Mouse (Mus musculus): ENCODE results near the gene Rps15. TPM values are rescaled to one million over a fixed set of nuclear protein-coding genes. Genes with fewer than 3 reads are reported as not detected.

The Rps15 gene
- polyA plus RNA-seq, 2 experiments: 1,173 to 3,829 TPM

- H3K4me1 ChIP-seq (ENCODE audit: control insufficient read depth, insufficient read depth, low read length): peaks cover 16% of the 10 kb centered on the region
- ATAC-seq (ENCODE audit: low FRiP score, low read depth): no peak
These were observed 49.4 kb downstream of the Rps15 start for GRCm38 (mm10) chr10:80341491-80342304.

GRCm38 (mm10) chr10:80342305-80342748 is 50.1 kb downstream of the Rps15 start:
- under 1% methylated on average over 26 of the region's 26 CpGs for WGBS
- ATAC-seq (ENCODE audit: low FRiP score, low read depth) (no peak), DNase-seq (ENCODE audit: low spot score) (no peak)
- Histone ChIP-seq H3K4me3 (replicated peaks; ENCODE audit: low read length) (peak overlapping the region; percentile 34), H3K4me2 (replicated peaks; ENCODE audit: low read depth, low read length, severe bottlenecking) (peak overlapping the region; percentile 49), H3K9me3 (ENCODE audit: control insufficient read depth, low read length) (no peaks in the 10 kb centered on the region), H3K27me3 (ENCODE audit: control insufficient read depth, insufficient read depth, low read length) (peaks cover 71% of the 10 kb centered on the region), H3K27ac (replicated peaks; ENCODE audit: low read depth, low read length) (no peak overlapping the region), H3K36me3 (ENCODE audit: control insufficient read depth, insufficient read depth, low read length) (no peaks in the 10 kb centered on the region), H3K4me1 (ENCODE audit: control insufficient read depth, insufficient read depth, low read length) (peaks cover 16% of the 10 kb centered on the region), H3K9ac (ENCODE audit: low read depth, low read length, severe bottlenecking) (peak overlapping the region; percentile 36; the same call in 1 of the 2 replicates)
- no peak for TF ChIP-seq POLR2A (IDR thresholded peaks at IDR 0.05; ENCODE audit: borderline replicate concordance, extremely low read depth, insufficient read depth, insufficient read length)

More at GRCm38 (mm10) chr10:80341491-80342304, 49.4 kb downstream of the Rps15 start:
- Histone ChIP-seq H3K27me3 (ENCODE audit: control insufficient read depth, insufficient read depth, low read length) (peaks cover 65% of the 10 kb centered on the region), H3K27ac (replicated peaks; ENCODE audit: low read depth, low read length) (no peak overlapping the region), H3K9ac (ENCODE audit: low read depth, low read length, severe bottlenecking) (no peak overlapping the region), H3K36me3 (ENCODE audit: control insufficient read depth, insufficient read depth, low read length) (no peaks in the 10 kb centered on the region), H3K4me3 (replicated peaks; ENCODE audit: low read length) (peak overlapping the region; percentile 34), H3K4me2 (replicated peaks; ENCODE audit: low read depth, low read length, severe bottlenecking) (peak overlapping the region; percentile 49), H3K9me3 (ENCODE audit: control insufficient read depth, low read length) (no peaks in the 10 kb centered on the region)
- WGBS: 4% methylated on average over 33 of the region's 47 CpGs
- no peak for DNase-seq (ENCODE audit: low spot score)
- TF ChIP-seq POLR2A (IDR thresholded peaks at IDR 0.05; ENCODE audit: borderline replicate concordance, extremely low read depth, insufficient read depth, insufficient read length): no peak

DNA sequence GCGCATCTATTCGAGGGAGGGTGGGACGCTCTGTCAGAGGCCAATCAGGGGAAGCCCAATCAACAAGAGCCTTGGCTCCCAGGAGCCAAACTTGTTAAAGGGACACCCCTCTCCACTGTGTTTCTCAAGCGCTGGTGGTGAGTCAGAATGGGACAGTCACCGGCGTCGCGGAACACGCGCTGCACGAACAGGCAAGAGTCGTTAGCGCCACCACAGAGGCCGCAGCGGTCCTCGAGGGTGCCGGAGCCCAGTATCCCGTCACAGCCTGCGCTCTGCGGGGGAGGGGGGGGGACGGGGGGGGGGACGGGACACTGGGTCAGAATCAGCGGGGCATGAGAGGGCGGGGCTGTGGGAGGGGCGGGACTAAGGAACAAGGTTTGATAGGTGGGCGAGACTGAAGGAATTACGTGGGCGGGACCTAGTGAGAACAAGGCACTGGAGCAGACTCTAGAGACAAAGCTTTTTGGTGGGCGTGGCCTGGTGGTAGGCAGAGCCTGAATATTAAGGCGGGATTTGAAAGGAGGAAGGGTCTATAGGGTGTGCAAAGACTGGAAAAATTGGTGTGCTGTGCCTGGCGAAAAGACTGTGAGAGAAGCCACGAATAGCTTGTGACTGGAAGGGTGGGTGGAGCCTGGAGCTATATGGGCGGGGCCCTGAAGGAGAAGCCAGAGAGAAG is 50.6 kb downstream of the Rps15 start:
- peak overlapping the region; percentile 36; the same call in 1 of the 2 replicates for H3K9ac ChIP-seq (ENCODE audit: low read depth, low read length, severe bottlenecking)
- H3K4me2 ChIP-seq (replicated peaks; ENCODE audit: low read depth, low read length, severe bottlenecking): peak overlapping the region; percentile 49
- H3K27ac ChIP-seq (replicated peaks; ENCODE audit: low read depth, low read length): no peak overlapping the region
- H3K36me3 ChIP-seq (ENCODE audit: control insufficient read depth, insufficient read depth, low read length): no peaks in the 10 kb centered on the region
- under 1% methylated on average over 30 of the region's 33 CpGs for WGBS
- peaks cover 77% of the 10 kb centered on the region for H3K27me3 ChIP-seq (ENCODE audit: control insufficient read depth, insufficient read depth, low read length)
- peak overlapping the region; percentile 34 for H3K4me3 ChIP-seq (replicated peaks; ENCODE audit: low read length)
- DNase-seq (ENCODE audit: low spot score) (peak; percentile 89), ATAC-seq (ENCODE audit: low FRiP score, low read depth) (peak; percentile 69)
- H3K9me3 ChIP-seq (ENCODE audit: control insufficient read depth, low read length): no peaks in the 10 kb centered on the region
- TF ChIP-seq POLR2A (IDR thresholded peaks at IDR 0.05; ENCODE audit: borderline replicate concordance, extremely low read depth, insufficient read depth, insufficient read length): no peak
- H3K4me1 ChIP-seq (ENCODE audit: control insufficient read depth, insufficient read depth, low read length): peaks cover 16% of the 10 kb centered on the region

GRCm38 (mm10) chr10:80343425-80343895 is 51.2 kb downstream of the Rps15 start:
- Histone ChIP-seq H3K27ac (replicated peaks; ENCODE audit: low read depth, low read length) (no peak overlapping the region), H3K4me3 (replicated peaks; ENCODE audit: low read length) (peak overlapping the region; percentile 34)
- TF ChIP-seq POLR2A (IDR thresholded peaks at IDR 0.05; ENCODE audit: borderline replicate concordance, extremely low read depth, insufficient read depth, insufficient read length): no peak

More at GRCm38 (mm10) chr10:80343425-80343895, 51.2 kb downstream of the Rps15 start:
- Histone ChIP-seq H3K9ac (ENCODE audit: low read depth, low read length, severe bottlenecking) (0 out of 2 replicates have a peak overlapping the region, but pooled peaks have one; percentile 2), H3K4me1 (ENCODE audit: control insufficient read depth, insufficient read depth, low read length) (peaks cover 20% of the 10 kb centered on the region), H3K36me3 (ENCODE audit: control insufficient read depth, insufficient read depth, low read length) (no peaks in the 10 kb centered on the region), H3K9me3 (ENCODE audit: control insufficient read depth, low read length) (no peaks in the 10 kb centered on the region), H3K27me3 (ENCODE audit: control insufficient read depth, insufficient read depth, low read length) (peaks cover 82% of the 10 kb centered on the region), H3K4me2 (replicated peaks; ENCODE audit: low read depth, low read length, severe bottlenecking) (peak overlapping the region; percentile 49)
- ATAC-seq (ENCODE audit: low FRiP score, low read depth): no peak
- DNase-seq (ENCODE audit: low spot score): no peak
- 20% methylated on average over 13 of the region's 13 CpGs for WGBS

Small RNA genes within 50 kb of the gene (microRNA-seq; reads per million reads assigned to microRNA genes)
- gene Mir6911: not detected

Other genes starting within 250 kb of the Rps15 start
- gene Gpx4, start 245.3 kb upstream of the Rps15 start, polyA plus RNA-seq (2012; rRNA removed): 372 and 379 TPM in 2 replicates
- 466 and 493 TPM in 2 replicates for gene Gpx4, start 245.3 kb upstream of the Rps15 start, polyA plus RNA-seq (2014; fragmentation: Nextera tagmentation; extraction: Ambion mirVana)
- 24.9 and 29.5 TPM in 2 replicates for gene Sbno2, start 186.9 kb upstream of the Rps15 start, polyA plus RNA-seq (2012; rRNA removed)
- 15.3 and 16.8 TPM in 2 replicates for gene Sbno2, start 186.9 kb upstream of the Rps15 start, polyA plus RNA-seq (2014; fragmentation: Nextera tagmentation; extraction: Ambion mirVana)
- gene Stk11, start 176.7 kb upstream of the Rps15 start, polyA plus RNA-seq (2012; rRNA removed): 133 and 147 TPM in 2 replicates
- 30.1 and 32.4 TPM in 2 replicates for gene Stk11, start 176.7 kb upstream of the Rps15 start, polyA plus RNA-seq (2014; fragmentation: Nextera tagmentation; extraction: Ambion mirVana)
- gene Atp5d, start 153.8 kb upstream of the Rps15 start, polyA plus RNA-seq (2012; rRNA removed): 449 and 577 TPM in 2 replicates
- gene Atp5d, start 153.8 kb upstream of the Rps15 start, polyA plus RNA-seq (2014; fragmentation: Nextera tagmentation; extraction: Ambion mirVana): 477 TPM in 2 replicates
- 28.9 and 36.0 TPM in 2 replicates for gene Cbarp, start 151.6 kb upstream of the Rps15 start, polyA plus RNA-seq (2012; rRNA removed)
- 7.5 and 9.3 TPM in 2 replicates for gene Cbarp, start 151.6 kb upstream of the Rps15 start, polyA plus RNA-seq (2014; fragmentation: Nextera tagmentation; extraction: Ambion mirVana)
- 108 and 161 TPM in 2 replicates for gene Midn, start 144.2 kb upstream of the Rps15 start, polyA plus RNA-seq (2012; rRNA removed)
- gene Midn, start 144.2 kb upstream of the Rps15 start, polyA plus RNA-seq (2014; fragmentation: Nextera tagmentation; extraction: Ambion mirVana): 33.4 and 39.6 TPM in 2 replicates
- 286 and 289 TPM in 2 replicates for gene Cirbp, start 126.5 kb upstream of the Rps15 start, polyA plus RNA-seq (2012; rRNA removed)
- gene Cirbp, start 126.5 kb upstream of the Rps15 start, polyA plus RNA-seq (2014; fragmentation: Nextera tagmentation; extraction: Ambion mirVana): 101 and 106 TPM in 2 replicates
- 10.9 and 15.5 TPM in 2 replicates for gene 1600002K03Rik, start 119.5 kb upstream of the Rps15 start, polyA plus RNA-seq (2012; rRNA removed)
- gene 1600002K03Rik, start 119.5 kb upstream of the Rps15 start, polyA plus RNA-seq (2014; fragmentation: Nextera tagmentation; extraction: Ambion mirVana): 8.5 and 12.8 TPM in 2 replicates
- gene Efna2, start 113.0 kb upstream of the Rps15 start, polyA plus RNA-seq (2012; rRNA removed): 41.7 and 67.7 TPM in 2 replicates
- 31.5 and 38.6 TPM in 2 replicates for gene Efna2, start 113.0 kb upstream of the Rps15 start, polyA plus RNA-seq (2014; fragmentation: Nextera tagmentation; extraction: Ambion mirVana)
- 91.5 and 93.4 TPM in 2 replicates for gene Mum1, start 66.0 kb upstream of the Rps15 start, polyA plus RNA-seq (2012; rRNA removed)
- gene Mum1, start 66.0 kb upstream of the Rps15 start, polyA plus RNA-seq (2014; fragmentation: Nextera tagmentation; extraction: Ambion mirVana): 50.1 and 57.3 TPM in 2 replicates
- gene Ndufs7, start 43.3 kb upstream of the Rps15 start, polyA plus RNA-seq (2012; rRNA removed): 338 and 449 TPM in 2 replicates
- gene Ndufs7, start 43.3 kb upstream of the Rps15 start, polyA plus RNA-seq (2014; fragmentation: Nextera tagmentation; extraction: Ambion mirVana): 349 and 366 TPM in 2 replicates
- gene Gamt, start 31.4 kb upstream of the Rps15 start, polyA plus RNA-seq (2012; rRNA removed): 74.1 and 80.5 TPM in 2 replicates
- 75.7 and 90.8 TPM in 2 replicates for gene Gamt, start 31.4 kb upstream of the Rps15 start, polyA plus RNA-seq (2014; fragmentation: Nextera tagmentation; extraction: Ambion mirVana)
- 243 and 272 TPM in 2 replicates for gene Dazap1, start 31.0 kb upstream of the Rps15 start, polyA plus RNA-seq (2012; rRNA removed)
- 46.1 and 50.7 TPM in 2 replicates for gene Dazap1, start 31.0 kb upstream of the Rps15 start, polyA plus RNA-seq (2014; fragmentation: Nextera tagmentation; extraction: Ambion mirVana)
- 2.5 and 3.3 TPM in 2 replicates for gene Apc2, start 3.5 kb downstream of the Rps15 start, polyA plus RNA-seq (2012; rRNA removed)
- gene Apc2, start 3.5 kb downstream of the Rps15 start, polyA plus RNA-seq (2014; fragmentation: Nextera tagmentation; extraction: Ambion mirVana): 1.5 and 1.8 TPM in 2 replicates
- 45.1 and 46.7 TPM in 2 replicates for gene 2310011J03Rik, start 28.1 kb downstream of the Rps15 start, polyA plus RNA-seq (2012; rRNA removed)
- 45.1 and 46.1 TPM in 2 replicates for gene 2310011J03Rik, start 28.1 kb downstream of the Rps15 start, polyA plus RNA-seq (2014; fragmentation: Nextera tagmentation; extraction: Ambion mirVana)
- 7.8 and 10.7 TPM in 2 replicates for gene Pcsk4, start 37.0 kb downstream of the Rps15 start, polyA plus RNA-seq (2012; rRNA removed)
- gene Pcsk4, start 37.0 kb downstream of the Rps15 start, polyA plus RNA-seq (2014; fragmentation: Nextera tagmentation; extraction: Ambion mirVana): 4.2 and 5.9 TPM in 2 replicates
- 3.9 TPM in 2 replicates for gene Reep6, start 37.5 kb downstream of the Rps15 start, polyA plus RNA-seq (2012; rRNA removed)
- gene Reep6, start 37.5 kb downstream of the Rps15 start, polyA plus RNA-seq (2014; fragmentation: Nextera tagmentation; extraction: Ambion mirVana): 9.9 and 10.5 TPM in 2 replicates
- 16.5 and 21.9 TPM in 2 replicates for gene Adamtsl5, start 56.0 kb downstream of the Rps15 start, polyA plus RNA-seq (2012; rRNA removed)
- 6.5 and 6.7 TPM in 2 replicates for gene Adamtsl5, start 56.0 kb downstream of the Rps15 start, polyA plus RNA-seq (2014; fragmentation: Nextera tagmentation; extraction: Ambion mirVana)
- gene Plk5, start 64.0 kb downstream of the Rps15 start, polyA plus RNA-seq (2012; rRNA removed): 1.8 and 1.9 TPM in 2 replicates
- gene Plk5, start 64.0 kb downstream of the Rps15 start, polyA plus RNA-seq (2014; fragmentation: Nextera tagmentation; extraction: Ambion mirVana): 0.48 and 0.88 TPM in 2 replicates
- gene Mex3d, start 95.2 kb downstream of the Rps15 start, polyA plus RNA-seq (2012; rRNA removed): 44.0 and 60.0 TPM in 2 replicates
- gene Mex3d, start 95.2 kb downstream of the Rps15 start, polyA plus RNA-seq (2014; fragmentation: Nextera tagmentation; extraction: Ambion mirVana): 8.2 and 9.0 TPM in 2 replicates
- gene Mbd3, start 107.1 kb downstream of the Rps15 start, polyA plus RNA-seq (2012; rRNA removed): 267 and 270 TPM in 2 replicates
- 196 and 214 TPM in 2 replicates for gene Mbd3, start 107.1 kb downstream of the Rps15 start, polyA plus RNA-seq (2014; fragmentation: Nextera tagmentation; extraction: Ambion mirVana)
- 572 and 718 TPM in 2 replicates for gene Uqcr11, start 114.4 kb downstream of the Rps15 start, polyA plus RNA-seq (2012; rRNA removed)
- gene Uqcr11, start 114.4 kb downstream of the Rps15 start, polyA plus RNA-seq (2014; fragmentation: Nextera tagmentation; extraction: Ambion mirVana): 617 and 707 TPM in 2 replicates
- 191 and 260 TPM in 2 replicates for gene Tcf3, start 141.2 kb downstream of the Rps15 start, polyA plus RNA-seq (2012; rRNA removed)
- 129 and 147 TPM in 2 replicates for gene Tcf3, start 141.2 kb downstream of the Rps15 start, polyA plus RNA-seq (2014; fragmentation: Nextera tagmentation; extraction: Ambion mirVana)
- gene Onecut3, start 202.4 kb downstream of the Rps15 start, polyA plus RNA-seq (2012; rRNA removed): 0.01 TPM in 2 replicates
- gene Onecut3, start 202.4 kb downstream of the Rps15 start, polyA plus RNA-seq (2014; fragmentation: Nextera tagmentation; extraction: Ambion mirVana): not detected in 2 replicates
- 0.30 and 0.70 TPM in 2 replicates for gene Atp8b3, start 246.7 kb downstream of the Rps15 start, polyA plus RNA-seq (2012; rRNA removed)
- 0.14 and 0.22 TPM in 2 replicates for gene Atp8b3, start 246.7 kb downstream of the Rps15 start, polyA plus RNA-seq (2014; fragmentation: Nextera tagmentation; extraction: Ambion mirVana)

Measured in limb, embryonic 14.5 days (tissue).